Mouse (Mus musculus) heart, embryonic 16.5 days (tissue): ENCODE data around the gene Olfr2. TPM values are rescaled to one million over a fixed set of nuclear protein-coding genes. Genes with fewer than 3 reads are reported as not detected.
A peak's percentile ranks its signal among the peaks of the same experiment; 100 is the strongest.

Source experiments
- ATAC-seq: fragments of 200-750 bp; cut with Nextera tagmentation; replicated peaks from 2 replicates; pipeline ENCODE4 v1.8.0; 2017; ENCODE audit warnings: moderate number of reproducible peaks; ENCODE audit not compliant: insufficient read depth, low FRiP score; ENCODE audit errors: extremely low read depth
- H3K27ac ChIP-seq: fragments of 300-500 bp; sonication (generic); 2 replicates; pipeline ENCODE4 v1.5.1; 2014; ENCODE audit warnings: mild to moderate bottlenecking, low read length, control low read depth, moderate library complexity
- H3K27me3 ChIP-seq: fragments of 300-500 bp; sonication (generic); 2 replicates; pipeline ENCODE4 v1.6.1; 2014; ENCODE audit warnings: low read length, mixed read lengths; ENCODE audit not compliant: control insufficient read depth, insufficient read depth
- H3K36me3 ChIP-seq: fragments of 300-500 bp; sonication (generic); 2 replicates; pipeline ENCODE4 v1.6.1; 2014; ENCODE audit not compliant: control insufficient read depth, insufficient read depth
- H3K4me1 ChIP-seq: fragments of 300-500 bp; sonication (generic); 2 replicates; pipeline ENCODE4 v1.6.1; 2014; ENCODE audit warnings: low read length, mixed read lengths; ENCODE audit not compliant: control insufficient read depth, insufficient read depth
- H3K4me2 ChIP-seq: fragments of 300-500 bp; sonication (generic); 2 replicates; pipeline ENCODE4 v1.6.1; 2014; ENCODE audit warnings: low read depth, mild to moderate bottlenecking, control low read depth, low read length
- H3K4me3 ChIP-seq: fragments of 300-500 bp; sonication (generic); 2 replicates; pipeline ENCODE4 v1.5.1; 2014; ENCODE audit warnings: mild to moderate bottlenecking, control low read depth, low read length
- H3K9ac ChIP-seq: fragments of 300-500 bp; sonication (generic); 2 replicates; pipeline ENCODE4 v1.6.1; 2014; ENCODE audit warnings: low read length, control low read depth
- H3K9me3 ChIP-seq: fragments of 300-500 bp; sonication (generic); replicated peaks from 2 replicates; pipeline ENCODE4 v1.6.1; 2016; ENCODE audit warnings: low read length; ENCODE audit not compliant: control insufficient read depth
- WGBS: fragments of 180-500 bp; shearing (Covaris S2); extraction: QIAGEN DNeasy Blood & Tissue Kit; methylation state at CpG from one replicate; pipeline ENCODE4 v1.1.7; 2014; 5-methylcytosine and 5-hydroxymethylcytosine counted together
- polyA plus RNA-seq: library from polyadenylated mRNA; unstranded; fragments of >200 nt; fragmentation: Nextera tagmentation; extraction: Ambion mirVana; gene quantifications from 2 replicates; pipeline ENCODE4 v1.2.1, GENCODE M21; 2015

The Olfr2 gene
- polyA plus RNA-seq, result not detected in 2 replicates

DNA sequence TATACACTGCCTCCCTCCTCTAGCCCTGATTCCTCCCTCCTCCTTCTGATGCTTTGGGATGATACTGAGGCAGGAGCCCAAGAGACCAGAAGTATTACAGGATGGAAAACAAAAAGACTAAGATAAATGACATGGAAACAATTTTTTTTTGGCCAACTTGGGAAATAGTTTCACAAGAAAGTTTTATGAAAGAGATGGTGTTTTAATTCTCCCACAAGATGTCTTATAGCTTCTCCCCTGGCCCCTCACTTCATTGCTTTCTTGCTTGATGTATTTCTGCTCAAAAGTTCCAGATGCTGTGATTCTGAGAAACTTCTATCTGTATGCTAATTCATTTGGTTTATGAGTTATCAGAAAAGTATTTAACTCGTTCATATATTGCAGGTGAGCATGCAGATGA, at the start of gene Olfr2:
TSS of gene Olfr2 (minus strand) at position 101 of the 400 bp plus-strand sequence.
- no peaks in the 10 kb centered on the region for H3K9me3 ChIP-seq
- no peak within 1 kb of the TSS for H3K4me2 ChIP-seq
- no peak for ATAC-seq
- no peaks in the 10 kb centered on the region for H3K4me1 ChIP-seq
- H3K4me3 ChIP-seq, result no peak within 1 kb of the TSS
- WGBS, result 39% methylated on average over 1 of the region's 1 CpGs
- H3K27ac ChIP-seq, result no peak within 1 kb of the TSS
- H3K36me3 ChIP-seq, result no peaks in the 10 kb centered on the region
- no peaks in the 10 kb centered on the region for H3K27me3 ChIP-seq
- H3K9ac ChIP-seq, result no peak within 1 kb of the TSS

DNA sequence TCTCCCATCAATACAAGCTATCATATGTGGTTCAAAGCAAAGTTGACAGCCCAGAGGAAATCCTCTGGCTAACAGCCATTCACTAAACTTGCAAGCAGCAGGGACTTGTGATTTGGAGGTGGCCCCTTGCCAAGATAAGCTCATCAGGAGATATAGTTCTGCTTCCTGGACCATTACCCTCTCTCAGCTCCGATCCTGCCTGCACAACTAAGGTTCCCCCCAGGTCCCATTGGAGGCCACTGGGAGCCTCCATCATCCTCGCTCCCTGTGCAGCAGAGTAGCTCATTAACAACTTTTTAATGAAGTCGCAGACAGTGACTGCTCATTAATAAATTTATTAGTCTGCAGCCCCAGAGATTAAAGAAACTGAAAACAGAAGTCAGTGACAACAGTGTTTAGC, 41.7 kb upstream of the Olfr2 start:
- no peak for ATAC-seq
- Histone ChIP-seq H3K9me3 (no peaks in the 10 kb centered on the region), H3K36me3 (no peaks in the 10 kb centered on the region), H3K4me2 (no peak overlapping the region), H3K4me3 (no peak overlapping the region), H3K27me3 (no peaks in the 10 kb centered on the region), H3K4me1 (no peaks in the 10 kb centered on the region), H3K9ac (no peak overlapping the region), H3K27ac (no peak overlapping the region)
- 31% methylated on average over 3 of the region's 3 CpGs for WGBS

DNA sequence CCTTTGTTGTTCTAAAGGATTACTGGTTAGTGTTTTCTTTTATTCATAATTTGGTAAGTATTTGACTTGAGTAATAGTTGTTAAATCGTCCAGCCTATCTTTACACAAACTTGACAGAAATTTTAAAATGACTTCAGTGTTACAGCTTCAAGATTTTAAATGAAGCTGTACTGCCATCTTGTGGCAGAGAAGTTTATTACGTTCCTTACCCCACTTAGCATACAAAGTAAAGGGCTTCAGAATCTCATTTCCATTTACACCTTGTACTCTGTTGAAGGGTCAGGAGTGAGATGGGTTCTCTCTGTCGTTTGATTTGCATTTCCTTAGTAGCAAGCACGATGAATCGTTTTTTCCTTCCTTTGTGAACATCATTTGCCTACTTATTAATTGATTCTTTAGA, 40.0 kb upstream of the Olfr2 start:
- Histone ChIP-seq H3K27me3 (no peaks in the 10 kb centered on the region), H3K36me3 (no peaks in the 10 kb centered on the region), H3K4me3 (no peak overlapping the region), H3K27ac (no peak overlapping the region), H3K9me3 (no peaks in the 10 kb centered on the region), H3K9ac (no peak overlapping the region), H3K4me1 (no peaks in the 10 kb centered on the region), H3K4me2 (no peak overlapping the region)
- ATAC-seq, result 0 out of 2 replicates have a peak, but pooled peaks have one; percentile 18
- 1% methylated on average over 5 of the region's 5 CpGs for WGBS

DNA sequence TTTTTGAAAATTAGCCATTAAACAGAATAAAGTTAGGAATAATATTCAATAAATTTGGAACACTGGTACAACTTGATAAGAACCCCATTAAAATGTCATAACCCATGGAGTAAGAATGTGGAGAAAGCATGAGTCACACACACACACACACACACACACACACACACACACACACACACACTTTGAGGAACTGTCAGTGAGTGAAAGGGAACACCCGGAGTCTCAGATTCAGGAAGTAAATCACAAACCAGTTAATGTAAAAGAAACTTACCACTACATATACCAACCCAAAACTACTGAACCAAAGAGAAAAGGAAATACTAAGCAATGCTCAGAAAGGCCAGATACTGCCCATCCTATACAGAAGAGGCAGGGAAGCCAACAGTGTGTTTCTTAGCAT, 38.5 kb upstream of the Olfr2 start:
- WGBS, result 68% methylated on average over 1 of the region's 1 CpGs
- Histone ChIP-seq H3K9ac (no peak overlapping the region), H3K27ac (no peak overlapping the region), H3K9me3 (no peaks in the 10 kb centered on the region), H3K36me3 (no peaks in the 10 kb centered on the region), H3K4me2 (no peak overlapping the region), H3K4me1 (no peaks in the 10 kb centered on the region), H3K27me3 (no peaks in the 10 kb centered on the region), H3K4me3 (no peak overlapping the region)
- ATAC-seq, result no peak

DNA sequence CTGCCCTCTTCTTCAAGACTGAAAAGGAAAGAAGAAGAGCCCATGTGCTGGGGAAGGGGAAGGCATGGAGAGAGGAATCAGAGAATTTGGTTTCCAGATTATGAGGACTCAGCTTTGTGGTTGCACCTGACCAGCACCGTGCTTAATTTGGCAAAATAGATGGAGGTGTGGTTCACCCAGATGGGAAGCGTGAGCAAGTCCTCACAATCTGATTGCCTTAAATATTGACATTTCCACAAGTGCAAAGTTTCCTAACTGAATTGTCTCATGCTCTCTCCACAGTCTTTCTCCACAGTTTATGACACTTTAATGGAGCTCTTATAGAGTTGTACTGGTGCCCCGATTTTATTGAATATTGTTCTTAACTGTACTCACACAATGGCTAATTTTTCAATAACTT, 37.3 kb upstream of the Olfr2 start:
- ATAC-seq, result no peak
- Histone ChIP-seq H3K27me3 (no peaks in the 10 kb centered on the region), H3K9me3 (no peaks in the 10 kb centered on the region), H3K9ac (no peak overlapping the region), H3K36me3 (no peaks in the 10 kb centered on the region), H3K27ac (no peak overlapping the region), H3K4me2 (no peak overlapping the region), H3K4me3 (no peak overlapping the region), H3K4me1 (no peaks in the 10 kb centered on the region)
- WGBS, result 78% methylated on average over 3 of the region's 3 CpGs

DNA sequence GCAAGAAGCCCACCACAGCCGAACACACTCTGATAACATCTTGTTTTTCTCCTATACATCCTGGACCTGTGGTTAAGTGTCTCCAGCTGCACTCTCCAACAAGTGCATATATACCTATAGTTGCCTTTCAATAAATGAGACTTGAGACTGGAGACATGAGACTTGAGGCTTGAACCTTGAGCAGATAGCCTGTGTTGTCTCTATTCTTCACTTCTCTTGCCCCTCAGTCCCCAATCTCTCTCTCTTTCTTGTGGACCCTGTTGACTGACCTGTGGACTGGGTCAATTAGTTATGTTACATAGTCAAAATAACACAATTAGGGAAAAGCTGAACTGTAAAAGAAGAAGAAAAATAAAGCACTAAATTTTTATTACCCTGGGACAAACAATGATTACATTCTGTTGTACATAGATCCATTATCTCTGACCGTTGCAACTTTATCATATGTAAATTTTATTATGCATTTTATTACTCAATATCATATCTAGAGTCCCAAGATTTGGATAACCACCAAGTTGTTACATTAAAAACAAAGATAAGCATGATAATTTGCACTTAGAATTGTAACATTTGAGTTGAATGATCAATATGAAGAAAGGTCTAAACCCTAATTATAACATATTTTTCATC, 34.2 kb upstream of the Olfr2 start:
- no peak overlapping the region for H3K9ac ChIP-seq
- 54% methylated on average over 2 of the region's 2 CpGs for WGBS
- no peaks in the 10 kb centered on the region for H3K36me3 ChIP-seq
- no peak overlapping the region for H3K27ac ChIP-seq
- no peak for ATAC-seq
- no peaks in the 10 kb centered on the region for H3K27me3 ChIP-seq
- no peaks in the 10 kb centered on the region for H3K4me1 ChIP-seq
- no peak overlapping the region for H3K4me3 ChIP-seq
- no peaks in the 10 kb centered on the region for H3K9me3 ChIP-seq
- H3K4me2 ChIP-seq, result no peak overlapping the region

DNA sequence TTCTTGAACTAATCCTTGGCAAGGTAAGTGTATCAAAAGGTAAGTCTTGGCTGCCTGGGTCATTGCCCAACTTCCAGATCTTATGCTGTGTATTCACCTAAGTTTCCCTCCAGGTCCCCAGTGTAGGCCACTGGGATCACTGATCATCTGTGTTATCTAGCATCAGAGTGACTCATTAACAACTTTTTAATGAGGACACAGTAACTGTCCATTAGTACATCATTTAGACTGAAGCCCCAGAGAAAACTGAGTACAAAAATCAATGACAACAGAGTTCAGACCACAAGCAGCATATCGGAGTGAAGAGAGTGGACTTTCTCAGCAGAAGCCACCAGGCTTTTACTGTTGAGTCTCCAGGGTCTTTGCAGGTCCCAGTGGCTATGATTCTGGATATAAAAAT, 25.0 kb upstream of the Olfr2 start, which contains the start of gene Olfr713:
TSS of gene Olfr713 (plus strand) at position 301 of the 400 bp plus-strand sequence.
- WGBS, result 82% methylated on average over 1 of the region's 1 CpGs
- ATAC-seq, result no peak

DNA sequence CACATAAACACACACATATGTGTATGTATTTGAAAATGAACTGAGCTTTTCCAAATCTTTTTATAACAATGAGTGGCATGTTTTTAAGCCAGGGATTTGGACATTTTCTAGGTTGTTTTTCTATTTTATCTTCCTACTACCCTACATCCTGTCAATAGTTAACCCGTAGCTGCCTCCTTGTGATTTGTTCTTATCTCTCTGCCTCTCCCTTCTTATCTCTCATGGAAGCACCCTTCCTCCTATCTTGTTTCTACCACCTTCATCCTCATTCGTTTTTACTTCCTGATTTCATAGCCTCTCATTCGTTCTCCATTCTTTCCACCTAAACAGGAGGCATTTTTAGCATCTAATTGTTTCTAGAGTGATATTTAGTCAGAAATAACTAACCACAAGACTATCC, 1.7 kb downstream of the Olfr2 start:
- Histone ChIP-seq H3K27ac (no peak overlapping the region), H3K9me3 (no peaks in the 10 kb centered on the region), H3K4me2 (no peak overlapping the region), H3K27me3 (no peaks in the 10 kb centered on the region), H3K36me3 (no peaks in the 10 kb centered on the region), H3K4me3 (no peak overlapping the region), H3K4me1 (no peaks in the 10 kb centered on the region), H3K9ac (no peak overlapping the region)
- no peak for ATAC-seq
- 19% methylated on average over 3 of the region's 3 CpGs for WGBS

More for the DNA sequence above, 25.0 kb upstream of the Olfr2 start, which contains the start of gene Olfr713:
- no peak within 1 kb of the TSS for H3K9ac ChIP-seq
- no peaks in the 10 kb centered on the region; the same call in 1 of the 2 replicates for H3K9me3 ChIP-seq
- no peaks in the 10 kb centered on the region for H3K36me3 ChIP-seq
- H3K4me3 ChIP-seq, result no peak within 1 kb of the TSS
- H3K4me1 ChIP-seq, result no peaks in the 10 kb centered on the region
- no peak within 1 kb of the TSS for H3K27ac ChIP-seq
- no peak within 1 kb of the TSS for H3K4me2 ChIP-seq
- no peaks in the 10 kb centered on the region for H3K27me3 ChIP-seq

DNA sequence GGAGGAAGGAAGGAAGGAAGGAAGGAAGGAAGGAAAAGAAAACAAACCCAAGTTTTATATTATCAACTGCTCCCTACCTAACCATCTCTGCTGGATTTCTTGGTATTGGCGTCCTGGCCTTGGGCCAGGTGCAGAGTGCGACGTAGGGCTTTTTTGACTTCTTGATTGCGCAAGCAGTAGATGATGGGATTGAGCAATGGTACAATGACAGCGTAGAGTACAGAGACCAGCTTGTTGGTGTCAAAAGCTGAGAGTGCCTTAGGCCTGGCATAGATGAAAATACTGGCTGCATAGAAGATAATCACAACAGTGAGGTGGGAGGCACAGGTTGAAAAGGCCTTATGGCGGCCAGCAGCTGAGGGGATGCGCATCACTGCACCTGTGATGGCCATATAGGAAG, 5.1 kb downstream of the Olfr2 start:
- WGBS, result 79% methylated on average over 7 of the region's 7 CpGs
- Histone ChIP-seq H3K4me2 (no peak overlapping the region), H3K9me3 (no peaks in the 10 kb centered on the region), H3K4me1 (no peaks in the 10 kb centered on the region), H3K9ac (no peak overlapping the region), H3K4me3 (no peak overlapping the region), H3K36me3 (no peaks in the 10 kb centered on the region), H3K27ac (no peak overlapping the region), H3K27me3 (no peaks in the 10 kb centered on the region)
- no peak for ATAC-seq
